Mouse (Mus musculus) kidney, adult 18-20 months (tissue): ENCODE measurements around the gene Eng.
A peak's percentile ranks its signal among the peaks of the same experiment; 100 is the strongest.

ENCODE experiments used
- DNase-seq: peaks from one replicate; pipeline ENCODE4 v3.0.0; 2021

Gene Eng

GRCm38 (mm10) chr2:32624111-32624748 is 22.2 kb upstream of the Eng start:
- no peak for DNase-seq

GRCm38 (mm10) chr2:32625212-32625872 is 21.1 kb upstream of the Eng start:
- peak; percentile 74 for DNase-seq

GRCm38 (mm10) chr2:32625873-32626694 is 20.3 kb upstream of the Eng start:
- peak; percentile 36 for DNase-seq

- DNase-seq: no peak
Observed at GRCm38 (mm10) chr2:32627266-32628043, 18.9 kb upstream of the Eng start.

- DNase-seq: peak; percentile 31
Observed at GRCm38 (mm10) chr2:32628044-32628550, 18.3 kb upstream of the Eng start.

GRCm38 (mm10) chr2:32628729-32629128 is 17.7 kb upstream of the Eng start:
- peak; percentile 59 for DNase-seq

GRCm38 (mm10) chr2:32629276-32629976 is 17.0 kb upstream of the Eng start:
- DNase-seq: peak; percentile 59

GRCm38 (mm10) chr2:32630036-32630435 is 16.4 kb upstream of the Eng start:
- DNase-seq: no peak

GRCm38 (mm10) chr2:32631046-32631445 is 15.3 kb upstream of the Eng start:
- DNase-seq: no peak

GRCm38 (mm10) chr2:32631737-32632394 is 14.5 kb upstream of the Eng start:
- DNase-seq: peak; percentile 82

GRCm38 (mm10) chr2:32633660-32634059 is 12.7 kb upstream of the Eng start:
- DNase-seq: peak; percentile 42

- DNase-seq: no peak
Observed at GRCm38 (mm10) chr2:32634277-32635105, 11.9 kb upstream of the Eng start.

GRCm38 (mm10) chr2:32636617-32637016 is 9.8 kb upstream of the Eng start:
- no peak for DNase-seq

GRCm38 (mm10) chr2:32637778-32638281 is 8.6 kb upstream of the Eng start:
- peak; percentile 66 for DNase-seq

- DNase-seq: no peak
Observed at GRCm38 (mm10) chr2:32639632-32640031, 6.8 kb upstream of the Eng start.

GRCm38 (mm10) chr2:32640550-32641051 is 5.8 kb upstream of the Eng start:
- DNase-seq: no peak

- no peak for DNase-seq
Observed at GRCm38 (mm10) chr2:32641810-32642209, 4.6 kb upstream of the Eng start.

- no peak for DNase-seq
Observed at GRCm38 (mm10) chr2:32642813-32643212, 3.6 kb upstream of the Eng start.

GRCm38 (mm10) chr2:32644083-32644482 is 2.3 kb upstream of the Eng start:
- DNase-seq: no peak

- DNase-seq: no peak
Observed at GRCm38 (mm10) chr2:32644799-32645475, 1.5 kb upstream of the Eng start.
